Comparison of ENCODE assay signal across 8 mouse cellular contexts in genomic region chr16:39052971-39053370, GRCm38 (mm10).
DNase-seq lines count a peak whose midpoint lies in the region; ATAC-seq and TF ChIP-seq lines count a peak whose summit lies in the region.

No protein-coding gene starts in this region.

- no peak for TF ChIP-seq POLR2A in bone marrow, adult 2 months (IDR thresholded peaks at IDR 0.05; ENCODE audit: borderline replicate concordance, control insufficient read depth, low read depth, low read length)
- no peak for TF ChIP-seq POLR2A in embryonic fibroblast, embryonic 13.5 days (IDR thresholded peaks at IDR 0.05; ENCODE audit: low read depth, low read length)

- no peaks in the 10 kb centered on the region for H3K36me3 ChIP-seq in midbrain, embryonic 11.5 days (ENCODE audit: control insufficient read depth, insufficient read depth, low read length)
- no peaks in the 10 kb centered on the region for H3K36me3 ChIP-seq in midbrain, embryonic 16.5 days (ENCODE audit: control insufficient read depth, insufficient read depth, low read length)
- no peaks in the 10 kb centered on the region for H3K36me3 ChIP-seq in intestine, embryonic 15.5 days
- H3K36me3 ChIP-seq in limb, embryonic 10.5 days, result no peaks in the 10 kb centered on the region

- H3K4me2 ChIP-seq in midbrain, embryonic 11.5 days, result no peak overlapping the region
- no peak overlapping the region for H3K4me2 ChIP-seq in midbrain, embryonic 16.5 days (ENCODE audit: low read length)
- no peak overlapping the region for H3K4me2 ChIP-seq in intestine, embryonic 15.5 days (replicated peaks)

- TF ChIP-seq CTCF in bone marrow, adult 2 months (IDR thresholded peaks at IDR 0.05; ENCODE audit: control insufficient read depth, insufficient read depth, low read length), result peak; percentile 31; the same call in 1 of the 2 replicates
- peak; percentile 51; the same call in 1 of the 2 replicates for TF ChIP-seq CTCF in embryonic fibroblast, embryonic 13.5 days (IDR thresholded peaks at IDR 0.05; ENCODE audit: borderline replicate concordance, insufficient read depth, low read length)

- 0% methylated on average over 2 of the region's 2 CpGs for WGBS in midbrain, embryonic 11.5 days
- 1% methylated on average over 2 of the region's 2 CpGs for WGBS in midbrain, embryonic 16.5 days
- 0% methylated on average over 2 of the region's 2 CpGs for WGBS in bone marrow, adult 2 months
- 0% methylated on average over 2 of the region's 2 CpGs for WGBS in intestine, embryonic 15.5 days
- 2% methylated on average over 2 of the region's 2 CpGs for WGBS in limb, embryonic 10.5 days

- no peak overlapping the region for H3K9ac ChIP-seq in midbrain, embryonic 11.5 days (ENCODE audit: low read length)
- H3K9ac ChIP-seq in midbrain, embryonic 16.5 days (ENCODE audit: low read depth, low read length), result no peak overlapping the region
- no peak overlapping the region for H3K9ac ChIP-seq in intestine, embryonic 15.5 days

- H3K27me3 ChIP-seq in midbrain, embryonic 11.5 days (ENCODE audit: control insufficient read depth, insufficient read depth, low read length), result no peaks in the 10 kb centered on the region; the same call in 1 of the 2 replicates
- H3K27me3 ChIP-seq in midbrain, embryonic 16.5 days (ENCODE audit: control insufficient read depth, insufficient read depth, low read depth, low read length), result no peaks in the 10 kb centered on the region
- no peaks in the 10 kb centered on the region for H3K27me3 ChIP-seq in intestine, embryonic 15.5 days (replicated peaks)
- 0 out of 2 replicates have a peak, but pooled peaks cover 4% of the 10 kb centered on the region for H3K27me3 ChIP-seq in limb, embryonic 10.5 days (ENCODE audit: low read depth, poor library complexity, severe bottlenecking)

- no peaks in the 10 kb centered on the region for H3K9me3 ChIP-seq in midbrain, embryonic 11.5 days (ENCODE audit: control insufficient read depth, low read length)
- H3K9me3 ChIP-seq in midbrain, embryonic 16.5 days (replicated peaks; ENCODE audit: control insufficient read depth, low read length, poor library complexity, severe bottlenecking), result no peaks in the 10 kb centered on the region
- no peaks in the 10 kb centered on the region for H3K9me3 ChIP-seq in intestine, embryonic 15.5 days
- no peaks in the 10 kb centered on the region for H3K9me3 ChIP-seq in limb, embryonic 10.5 days (replicated peaks)

- H3K4me3 ChIP-seq in midbrain, embryonic 11.5 days (ENCODE audit: low read depth, low read length), result no peak overlapping the region
- no peak overlapping the region for H3K4me3 ChIP-seq in midbrain, embryonic 16.5 days (ENCODE audit: low read depth, low read length)
- H3K4me3 ChIP-seq in bone marrow, adult 2 months (replicated peaks; ENCODE audit: control insufficient read depth, low read depth, low read length), result no peak overlapping the region
- H3K4me3 ChIP-seq in embryonic fibroblast, embryonic 13.5 days (ENCODE audit: insufficient read depth, low read length), result no peak overlapping the region
- H3K4me3 ChIP-seq in intestine, embryonic 15.5 days (replicated peaks), result no peak overlapping the region
- no peak overlapping the region for H3K4me3 ChIP-seq in limb, embryonic 10.5 days

- H3K4me1 ChIP-seq in midbrain, embryonic 11.5 days (ENCODE audit: control insufficient read depth, insufficient read depth, low read length), result no peaks in the 10 kb centered on the region
- H3K4me1 ChIP-seq in midbrain, embryonic 16.5 days (ENCODE audit: control insufficient read depth, insufficient read depth, low read length), result no peaks in the 10 kb centered on the region
- H3K4me1 ChIP-seq in bone marrow, adult 2 months (ENCODE audit: control insufficient read depth, insufficient read depth, low read length), result no peaks in the 10 kb centered on the region
- no peaks in the 10 kb centered on the region for H3K4me1 ChIP-seq in embryonic fibroblast, embryonic 13.5 days (ENCODE audit: control insufficient read depth, insufficient read depth, low read length)
- H3K4me1 ChIP-seq in intestine, embryonic 15.5 days (replicated peaks), result no peaks in the 10 kb centered on the region
- H3K4me1 ChIP-seq in limb, embryonic 10.5 days, result peaks cover 3% of the 10 kb centered on the region; the same call in 1 of the 2 replicates

- H3K27ac ChIP-seq in midbrain, embryonic 11.5 days (ENCODE audit: low read depth, low read length), result no peak overlapping the region
- no peak overlapping the region for H3K27ac ChIP-seq in midbrain, embryonic 16.5 days (ENCODE audit: low read length)
- no peak overlapping the region for H3K27ac ChIP-seq in bone marrow, adult 2 months (ENCODE audit: control insufficient read depth, insufficient read depth, low read depth, low read length, poor library complexity)
- no peak overlapping the region for H3K27ac ChIP-seq in embryonic fibroblast, embryonic 13.5 days (ENCODE audit: insufficient read depth, low read length)
- H3K27ac ChIP-seq in intestine, embryonic 15.5 days, result no peak overlapping the region
- H3K27ac ChIP-seq in limb, embryonic 10.5 days, result no peak overlapping the region

- peak; percentile 97 for DNase-seq in midbrain, embryonic 11.5 days (ENCODE audit: low spot score, missing footprints)
- peak; percentile 85 for DNase-seq in limb, embryonic 10.5 days (ENCODE audit: low spot score)
- peak; percentile 62 for DNase-seq in retina, adult 2 months (ENCODE audit: low read depth, low spot score)

- peak; percentile 52; the same call in 1 of the 2 replicates for ATAC-seq in midbrain, embryonic 11.5 days (ENCODE audit: low FRiP score)
- ATAC-seq in midbrain, embryonic 16.5 days, result no peak
- ATAC-seq in intestine, embryonic 15.5 days, result 0 out of 2 replicates have a peak, but pooled peaks have one; percentile 20
- no peak for ATAC-seq in erythroblast, adult 5-6 weeks (replicated peaks; ENCODE audit: low FRiP score, poor library complexity, severe bottlenecking)

Comparison
In these comparisons a context has a peak if more than half of its experiments do, and no peak if none do; other contexts are left out.
1. ATAC-seq: peak in midbrain, embryonic 11.5 days (single experiment) and intestine, embryonic 15.5 days (single experiment); none in midbrain, embryonic 16.5 days (single experiment) and erythroblast, adult 5-6 weeks (single experiment).
2. Peak in every context shown above with its lines, with median percentiles within 50 percentile points of each other: DNase-seq.